Mouse (Mus musculus) common myeloid progenitor, adult 5-6 weeks (primary cell): Measurements from ENCODE around the gene Plekhm3. TPM values are rescaled to one million over a fixed set of nuclear protein-coding genes. Genes with fewer than 3 reads are reported as not detected.

Experiments used
- ATAC-seq: replicated peaks from 2 replicates; pipeline ENCODE4 v1.8.0; 2016; ENCODE audit warnings: low read depth, mild to moderate bottlenecking, moderate TSS enrichment, inconsistent platforms; ENCODE audit not compliant: poor library complexity, severe bottlenecking
- total RNA-seq: library from RNA; stranded (forward); fragments of 200-1000, 187-1606 nt; gene quantifications from 2 replicates; pipeline ENCODE4 v1.2.3, GENCODE M21; 2017

Plekhm3 gene
- total RNA-seq, 1 experiment from 2014 or later: 6.2 TPM

GRCm38 (mm10) chr1:64843900-64844616, 112.6 kb downstream of the Plekhm3 start:
- no peak for ATAC-seq

GRCm38 (mm10) chr1:64840930-64841329, 115.7 kb downstream of the Plekhm3 start:
- no peak for ATAC-seq

DNA sequence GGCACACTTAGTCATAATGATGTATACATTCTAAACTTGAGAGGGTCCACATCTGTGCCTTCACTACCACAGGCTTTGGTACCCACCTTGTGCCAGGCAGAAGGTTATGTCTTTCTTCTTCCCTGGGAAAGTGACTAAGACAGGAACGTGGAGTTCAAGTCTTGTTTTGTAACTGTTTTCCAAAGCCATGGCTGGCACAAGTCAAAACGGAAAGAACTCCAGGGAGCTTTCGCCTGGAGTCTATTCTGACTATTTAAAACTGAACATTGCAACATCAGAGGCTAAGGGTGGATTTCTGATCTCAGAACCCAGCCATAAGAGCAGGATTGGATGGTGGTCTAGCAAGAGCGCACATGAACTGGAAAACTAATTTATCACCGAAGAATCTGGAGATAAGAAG, 120.0 kb downstream of the Plekhm3 start:
- ATAC-seq: no peak

- no peak for ATAC-seq
Measured at GRCm38 (mm10) chr1:64836114-64836513, 120.5 kb downstream of the Plekhm3 start.

DNA sequence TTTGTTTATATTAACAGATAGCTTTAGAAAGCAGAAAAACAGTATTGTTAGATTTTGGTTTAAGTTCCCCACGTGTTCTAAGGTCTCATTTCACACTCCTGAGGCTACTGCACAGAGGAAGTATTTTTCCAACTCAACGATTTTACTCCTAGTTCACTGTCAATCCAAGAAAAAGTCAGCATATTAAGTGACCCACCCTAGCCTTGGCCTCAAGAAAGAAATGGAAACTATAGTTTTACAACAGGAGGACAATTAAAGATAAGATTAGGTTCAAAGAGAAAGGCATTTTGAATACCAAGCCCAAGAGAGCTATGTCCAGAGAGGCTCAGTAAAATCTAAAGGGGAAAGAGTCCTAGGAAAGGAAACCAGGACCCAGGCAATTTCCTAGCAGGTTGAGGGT, 125.1 kb downstream of the Plekhm3 start:
- no peak for ATAC-seq

DNA sequence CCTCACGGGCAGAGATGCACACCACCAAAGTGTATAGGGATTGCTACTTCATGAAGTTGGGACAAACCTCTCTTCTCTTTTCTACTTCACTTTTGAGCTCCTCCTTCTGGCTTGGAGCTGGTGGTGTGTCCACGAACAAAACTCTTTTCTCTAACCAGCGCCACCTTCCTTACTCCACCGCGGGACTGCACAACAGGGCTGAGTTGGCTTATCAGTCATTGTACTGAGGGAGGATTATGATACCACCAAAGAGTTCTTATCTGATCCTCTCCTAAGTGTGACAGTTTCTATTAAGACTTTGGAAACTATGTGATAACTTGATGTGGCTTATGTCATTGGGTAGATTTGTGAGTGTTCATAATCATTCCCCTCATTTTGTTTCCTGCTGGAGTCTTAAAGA, 129.2 kb downstream of the Plekhm3 start:
- no peak for ATAC-seq

GRCm38 (mm10) chr1:64826348-64827103, 130.1 kb downstream of the Plekhm3 start:
- peak; percentile 44; the same call in 1 of the 2 replicates for ATAC-seq

- ATAC-seq: peak; percentile 81
Measured at GRCm38 (mm10) chr1:64823564-64823963, 133.1 kb downstream of the Plekhm3 start.

DNA sequence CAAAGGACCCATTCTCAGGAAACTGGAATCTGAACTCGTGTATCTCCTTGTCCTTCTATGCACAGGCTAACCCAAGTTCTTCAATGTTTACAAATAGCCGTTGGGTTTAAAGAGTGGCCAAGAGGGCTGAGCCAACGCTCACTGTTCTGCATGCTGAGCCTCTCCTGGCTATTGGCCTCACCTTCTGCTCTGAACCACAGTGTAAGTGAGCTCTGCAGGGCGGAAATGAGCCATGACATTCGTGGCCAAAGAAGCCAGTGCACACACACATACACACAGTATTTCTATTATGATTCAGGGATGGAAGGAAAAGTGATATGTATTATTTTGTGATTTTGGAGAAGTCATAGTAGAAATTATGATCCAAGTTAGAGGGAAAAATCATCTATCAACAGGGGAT, 138.9 kb downstream of the Plekhm3 start:
- no peak for ATAC-seq

- ATAC-seq: no peak
Measured at GRCm38 (mm10) chr1:64813182-64813581, 143.4 kb downstream of the Plekhm3 start.

GRCm38 (mm10) chr1:64811956-64812355, 144.7 kb downstream of the Plekhm3 start:
- ATAC-seq: no peak

- no peak for ATAC-seq
Measured at GRCm38 (mm10) chr1:64809085-64809484, 147.5 kb downstream of the Plekhm3 start.

GRCm38 (mm10) chr1:64807766-64808165, 148.9 kb downstream of the Plekhm3 start:
- ATAC-seq: no peak

DNA sequence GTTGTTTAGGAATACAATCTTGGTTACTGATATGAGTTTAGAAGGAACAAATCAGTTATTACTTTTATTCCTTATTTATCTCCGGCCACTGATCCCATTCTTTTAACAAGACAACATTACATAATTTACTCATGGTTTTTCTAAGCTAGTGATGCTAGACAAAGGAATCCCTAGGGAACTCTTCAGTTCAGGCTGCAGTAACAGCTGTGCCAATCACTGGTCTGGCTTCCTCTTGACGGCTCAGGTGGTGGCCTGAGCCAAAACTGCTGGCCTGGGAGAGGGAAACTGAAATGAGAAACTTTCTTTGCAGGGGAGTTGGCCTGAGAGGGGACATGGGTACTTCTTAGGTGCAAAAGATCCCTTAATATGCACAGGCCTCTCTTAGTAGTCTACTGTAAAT, 151.4 kb downstream of the Plekhm3 start:
- ATAC-seq: no peak

GRCm38 (mm10) chr1:64802631-64803030, 154.0 kb downstream of the Plekhm3 start:
- ATAC-seq: no peak

DNA sequence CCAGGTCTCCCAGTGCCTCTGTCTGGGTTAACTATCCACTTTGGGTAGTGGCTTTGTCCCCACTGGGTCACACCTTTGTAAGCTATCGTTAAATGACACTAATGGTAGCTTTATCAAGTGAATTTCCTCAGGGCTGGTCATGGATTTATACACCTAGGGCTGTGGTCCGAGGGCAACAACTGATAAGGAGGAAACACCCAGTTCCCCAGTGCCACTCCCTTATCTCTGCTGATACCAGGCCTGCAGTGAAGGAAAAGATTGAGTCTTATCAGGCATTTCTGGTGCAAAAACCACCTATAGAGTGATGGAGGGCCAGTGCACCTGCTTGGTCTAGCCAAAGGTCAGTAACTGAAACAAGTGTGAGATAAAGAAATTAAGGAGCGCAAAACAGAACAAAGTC, 159.0 kb downstream of the Plekhm3 start:
- ATAC-seq: peak; percentile 30

- ATAC-seq: peak; percentile 96
Measured at GRCm38 (mm10) chr1:64796867-64797582, 159.6 kb downstream of the Plekhm3 start.

DNA sequence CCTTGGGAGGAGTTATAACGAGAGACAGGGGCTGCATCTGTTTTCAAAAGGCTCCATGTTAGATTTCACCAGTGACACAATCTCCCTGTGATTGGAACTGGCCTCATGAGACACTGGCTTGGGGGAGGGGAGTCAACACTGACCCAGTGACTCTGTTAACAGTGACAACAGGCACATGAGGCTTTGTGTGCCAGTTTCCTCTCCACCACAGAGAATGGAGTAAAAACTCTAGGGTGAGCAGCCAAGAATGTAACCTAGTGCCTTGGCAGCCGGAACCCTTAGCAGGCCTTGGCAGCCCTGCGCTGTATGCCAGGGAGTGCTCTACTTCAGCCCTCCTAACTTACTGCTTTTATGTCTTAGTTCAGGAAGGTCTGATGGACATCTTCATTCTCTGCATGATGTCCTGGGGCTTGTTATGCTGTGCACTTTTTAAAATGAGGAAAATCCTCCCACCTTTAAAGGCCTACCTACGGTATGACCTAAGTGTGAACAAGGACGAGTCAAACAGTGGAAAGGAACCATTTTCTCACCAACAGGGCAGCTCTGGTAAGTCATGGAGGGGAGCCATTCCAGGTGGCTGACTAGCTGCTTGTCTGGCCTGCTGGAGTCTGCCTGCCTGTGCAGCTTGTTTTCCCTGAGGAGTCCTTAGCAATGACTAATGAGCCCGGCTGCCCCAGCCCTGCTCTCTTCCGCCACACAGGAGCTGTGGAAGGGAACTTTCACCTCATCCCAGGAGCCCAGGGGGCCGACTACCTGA, 161.2 kb downstream of the Plekhm3 start:
- no peak for ATAC-seq

DNA sequence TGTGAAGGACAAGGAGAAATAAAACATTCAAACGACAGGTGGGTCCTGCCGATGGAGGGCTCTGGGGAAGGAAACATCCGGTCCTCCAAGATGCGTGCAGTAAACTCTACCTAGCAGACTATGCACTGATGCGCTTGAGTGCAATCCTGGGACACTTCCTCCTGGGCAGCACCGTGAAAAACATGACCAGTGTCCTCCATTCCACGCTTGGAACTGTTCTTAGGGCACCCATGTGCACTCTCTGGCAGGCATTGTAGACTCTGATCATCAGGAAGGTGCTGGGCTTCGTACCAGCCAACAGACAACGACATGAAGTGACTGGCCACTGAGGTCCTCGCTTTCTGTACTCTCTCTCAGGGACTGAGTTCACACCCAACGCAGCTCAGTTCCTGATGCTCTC, 162.5 kb downstream of the Plekhm3 start:
- no peak for ATAC-seq

DNA sequence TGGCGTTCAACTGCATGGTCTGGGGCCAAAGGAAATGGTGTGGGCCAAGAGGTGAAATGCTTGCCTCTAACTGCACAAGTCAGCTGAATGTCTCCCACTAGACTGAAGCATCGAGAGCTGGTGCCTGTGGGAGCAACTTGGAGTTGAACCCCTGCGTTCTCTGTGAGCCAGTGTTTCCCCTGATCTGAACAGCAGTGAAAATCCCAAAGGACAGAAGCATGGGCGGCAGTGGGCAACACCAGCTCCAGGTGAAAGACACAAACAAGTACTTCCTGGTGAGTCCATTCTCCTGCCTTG, 163.4 kb downstream of the Plekhm3 start:
- ATAC-seq: no peak
